Mouse (Mus musculus): ENCODE measurements around the gene Egln3. TPM values are rescaled to one million over a fixed set of nuclear protein-coding genes. Genes with fewer than 3 reads are reported as not detected.

The Egln3 gene
- polyA plus RNA-seq, 1 experiment from 2014 or later = 5.6 TPM

- no peak for DNase-seq
- no peaks in the 10 kb centered on the region for H3K9me3 ChIP-seq (ENCODE audit: control insufficient read depth, low read length)
- peaks cover 15% of the 10 kb centered on the region for H3K27me3 ChIP-seq (ENCODE audit: control insufficient read depth, insufficient read depth, low read length)
- 95% methylated on average over 4 of the region's 4 CpGs for WGBS
- H3K4me1 ChIP-seq (ENCODE audit: control insufficient read depth, insufficient read depth, low read length) = peaks cover 23% of the 10 kb centered on the region
- no peak overlapping the region for H3K4me2 ChIP-seq (ENCODE audit: low read length)
- H3K4me3 ChIP-seq (replicated peaks; ENCODE audit: low read depth, low read length) = no peak overlapping the region
- H3K36me3 ChIP-seq (ENCODE audit: control insufficient read depth, insufficient read depth, low read length) = no peaks in the 10 kb centered on the region
- ATAC-seq (ENCODE audit: low FRiP score, low TSS enrichment) = no peak
- H3K27ac ChIP-seq (replicated peaks; ENCODE audit: low read depth, low read length) = no peak overlapping the region
- H3K9ac ChIP-seq (replicated peaks; ENCODE audit: low read length) = no peak overlapping the region
Measured at GRCm38 (mm10) chr12:54198282-54198918, 5.3 kb downstream of the Egln3 start.

GRCm38 (mm10) chr12:54197849-54198248 lies 5.8 kb downstream of the Egln3 start:
- ATAC-seq (ENCODE audit: low FRiP score, low TSS enrichment) = no peak
- no peak overlapping the region for H3K4me3 ChIP-seq (replicated peaks; ENCODE audit: low read depth, low read length)

GRCm38 (mm10) chr12:54197301-54197782 lies 6.3 kb downstream of the Egln3 start:
- H3K9me3 ChIP-seq (ENCODE audit: control insufficient read depth, low read length) = no peaks in the 10 kb centered on the region
- H3K4me3 ChIP-seq (replicated peaks; ENCODE audit: low read depth, low read length) = no peak overlapping the region
- H3K4me2 ChIP-seq (ENCODE audit: low read length) = peak overlapping the region; percentile 25
- H3K36me3 ChIP-seq (ENCODE audit: control insufficient read depth, insufficient read depth, low read length) = no peaks in the 10 kb centered on the region
- WGBS = 40% methylated on average over 6 of the region's 6 CpGs
- no peak overlapping the region; the same call in 1 of the 2 replicates for H3K27ac ChIP-seq (replicated peaks; ENCODE audit: low read depth, low read length)
- H3K9ac ChIP-seq (replicated peaks; ENCODE audit: low read length) = 0 out of 2 replicates have a peak overlapping the region, but pooled peaks have one; percentile 2
- peaks cover 6% of the 10 kb centered on the region for H3K27me3 ChIP-seq (ENCODE audit: control insufficient read depth, insufficient read depth, low read length)
- no peak for ATAC-seq (ENCODE audit: low FRiP score, low TSS enrichment)
- DNase-seq = peak; percentile 77
- peaks cover 30% of the 10 kb centered on the region for H3K4me1 ChIP-seq (ENCODE audit: control insufficient read depth, insufficient read depth, low read length)

More at GRCm38 (mm10) chr12:54197849-54198248, 5.8 kb downstream of the Egln3 start:
- no peaks in the 10 kb centered on the region for H3K9me3 ChIP-seq (ENCODE audit: control insufficient read depth, low read length)
- no peak overlapping the region for H3K27ac ChIP-seq (replicated peaks; ENCODE audit: low read depth, low read length)
- H3K4me1 ChIP-seq (ENCODE audit: control insufficient read depth, insufficient read depth, low read length) = peaks cover 28% of the 10 kb centered on the region
- WGBS = 61% methylated on average over 11 of the region's 11 CpGs
- 0 out of 2 replicates have a peak overlapping the region, but pooled peaks have one; percentile 2 for H3K9ac ChIP-seq (replicated peaks; ENCODE audit: low read length)
- peaks cover 11% of the 10 kb centered on the region for H3K27me3 ChIP-seq (ENCODE audit: control insufficient read depth, insufficient read depth, low read length)
- peak; percentile 66 for DNase-seq
- H3K36me3 ChIP-seq (ENCODE audit: control insufficient read depth, insufficient read depth, low read length) = no peaks in the 10 kb centered on the region
- H3K4me2 ChIP-seq (ENCODE audit: low read length) = peak overlapping the region; percentile 25

GRCm38 (mm10) chr12:54196881-54197280 lies 6.8 kb downstream of the Egln3 start:
- H3K4me2 ChIP-seq (ENCODE audit: low read length) = peak overlapping the region; percentile 25; the same call in 1 of the 2 replicates
- WGBS = 73% methylated on average over 8 of the region's 8 CpGs
- H3K27me3 ChIP-seq (ENCODE audit: control insufficient read depth, insufficient read depth, low read length) = peaks cover 2% of the 10 kb centered on the region
- H3K27ac ChIP-seq (replicated peaks; ENCODE audit: low read depth, low read length) = no peak overlapping the region
- no peaks in the 10 kb centered on the region for H3K36me3 ChIP-seq (ENCODE audit: control insufficient read depth, insufficient read depth, low read length)
- ATAC-seq (ENCODE audit: low FRiP score, low TSS enrichment) (no peak), DNase-seq (no peak)
- H3K9me3 ChIP-seq (ENCODE audit: control insufficient read depth, low read length) = no peaks in the 10 kb centered on the region
- H3K9ac ChIP-seq (replicated peaks; ENCODE audit: low read length) = no peak overlapping the region
- no peak overlapping the region for H3K4me3 ChIP-seq (replicated peaks; ENCODE audit: low read depth, low read length)
- peaks cover 34% of the 10 kb centered on the region for H3K4me1 ChIP-seq (ENCODE audit: control insufficient read depth, insufficient read depth, low read length)

- no peaks in the 10 kb centered on the region for H3K27me3 ChIP-seq (ENCODE audit: control insufficient read depth, insufficient read depth, low read length)
- no peak overlapping the region for H3K4me2 ChIP-seq (ENCODE audit: low read length)
- peaks cover 43% of the 10 kb centered on the region for H3K4me1 ChIP-seq (ENCODE audit: control insufficient read depth, insufficient read depth, low read length)
- ATAC-seq (ENCODE audit: low FRiP score, low TSS enrichment) (no peak), DNase-seq (peak; percentile 55)
- no peak overlapping the region for H3K9ac ChIP-seq (replicated peaks; ENCODE audit: low read length)
- H3K9me3 ChIP-seq (ENCODE audit: control insufficient read depth, low read length) = no peaks in the 10 kb centered on the region
- WGBS = 6% methylated on average over 5 of the region's 5 CpGs
- H3K4me3 ChIP-seq (replicated peaks; ENCODE audit: low read depth, low read length) = no peak overlapping the region
- no peak overlapping the region for H3K27ac ChIP-seq (replicated peaks; ENCODE audit: low read depth, low read length)
- H3K36me3 ChIP-seq (ENCODE audit: control insufficient read depth, insufficient read depth, low read length) = no peaks in the 10 kb centered on the region
Measured at GRCm38 (mm10) chr12:54194159-54194558, 9.5 kb downstream of the Egln3 start.

- H3K9ac ChIP-seq (replicated peaks; ENCODE audit: low read length) = no peak overlapping the region; the same call in 1 of the 2 replicates
- DNase-seq = no peak
- H3K4me3 ChIP-seq (replicated peaks; ENCODE audit: low read depth, low read length) = peak overlapping the region; percentile 16
- ATAC-seq (ENCODE audit: low FRiP score, low TSS enrichment) = peak; percentile 12; the same call in 1 of the 2 replicates
- no peaks in the 10 kb centered on the region for H3K27me3 ChIP-seq (ENCODE audit: control insufficient read depth, insufficient read depth, low read length)
- no peaks in the 10 kb centered on the region for H3K9me3 ChIP-seq (ENCODE audit: control insufficient read depth, low read length)
- peak overlapping the region; percentile 54 for H3K4me2 ChIP-seq (ENCODE audit: low read length)
- H3K4me1 ChIP-seq (ENCODE audit: control insufficient read depth, insufficient read depth, low read length) = peaks cover 30% of the 10 kb centered on the region
- H3K27ac ChIP-seq (replicated peaks; ENCODE audit: low read depth, low read length) = peak overlapping the region; percentile 10; the same call in 1 of the 2 replicates
- no peaks in the 10 kb centered on the region for H3K36me3 ChIP-seq (ENCODE audit: control insufficient read depth, insufficient read depth, low read length)
- under 1% methylated on average over 5 of the region's 5 CpGs for WGBS
Measured at GRCm38 (mm10) chr12:54192305-54192661, 11.4 kb downstream of the Egln3 start.

- H3K4me2 ChIP-seq (ENCODE audit: low read length) = peak overlapping the region; percentile 54
- H3K27ac ChIP-seq (replicated peaks; ENCODE audit: low read depth, low read length) = peak overlapping the region; percentile 10
- H3K4me3 ChIP-seq (replicated peaks; ENCODE audit: low read depth, low read length) = peak overlapping the region; percentile 16
- no peaks in the 10 kb centered on the region for H3K9me3 ChIP-seq (ENCODE audit: control insufficient read depth, low read length)
- DNase-seq (peak; percentile 95), ATAC-seq (ENCODE audit: low FRiP score, low TSS enrichment) (peak; percentile 95)
- H3K9ac ChIP-seq (replicated peaks; ENCODE audit: low read length) = no peak overlapping the region; the same call in 1 of the 2 replicates
- WGBS = 4% methylated on average over 19 of the region's 19 CpGs
- no peaks in the 10 kb centered on the region for H3K36me3 ChIP-seq (ENCODE audit: control insufficient read depth, insufficient read depth, low read length)
- peaks cover 28% of the 10 kb centered on the region for H3K4me1 ChIP-seq (ENCODE audit: control insufficient read depth, insufficient read depth, low read length)
- H3K27me3 ChIP-seq (ENCODE audit: control insufficient read depth, insufficient read depth, low read length) = no peaks in the 10 kb centered on the region
Measured at GRCm38 (mm10) chr12:54191608-54192304, 11.9 kb downstream of the Egln3 start.

- 52% methylated on average over 9 of the region's 9 CpGs for WGBS
Measured at GRCm38 (mm10) chr12:54191181-54191580, 12.5 kb downstream of the Egln3 start.

More at GRCm38 (mm10) chr12:54191181-54191580, 12.5 kb downstream of the Egln3 start:
- Histone ChIP-seq H3K4me1 (ENCODE audit: control insufficient read depth, insufficient read depth, low read length) (peaks cover 28% of the 10 kb centered on the region), H3K9ac (replicated peaks; ENCODE audit: low read length) (no peak overlapping the region), H3K36me3 (ENCODE audit: control insufficient read depth, insufficient read depth, low read length) (no peaks in the 10 kb centered on the region), H3K27ac (replicated peaks; ENCODE audit: low read depth, low read length) (peak overlapping the region; percentile 10; the same call in 1 of the 2 replicates), H3K27me3 (ENCODE audit: control insufficient read depth, insufficient read depth, low read length) (no peaks in the 10 kb centered on the region), H3K4me2 (ENCODE audit: low read length) (peak overlapping the region; percentile 54), H3K9me3 (ENCODE audit: control insufficient read depth, low read length) (no peaks in the 10 kb centered on the region), H3K4me3 (replicated peaks; ENCODE audit: low read depth, low read length) (no peak overlapping the region)
- no peak for ATAC-seq (ENCODE audit: low FRiP score, low TSS enrichment)
- DNase-seq = no peak

Data from midbrain, embryonic 14.5 days (tissue).